Mouse (Mus musculus) heart, postnatal 0 days (tissue): ENCODE measurements at regions not wholly inside any gene's neighbourhood (a gene's known extent, or its start where the extent isn't known, plus 50 kb on each side); places are given as distances from the start of the nearest gene placed in this dataset.

Experiments
- CTCF ChIP-seq: IDR thresholded peaks from 2 replicates; pipeline ENCODE4 v1.5.1; 2016; ENCODE audit warnings: antibody characterized with exemption, control low read depth, low read depth
- EP300 ChIP-seq: IDR thresholded peaks from 2 replicates; pipeline ENCODE4 v1.6.1; 2016; ENCODE audit warnings: antibody characterized with exemption, low read depth

- TF ChIP-seq CTCF (no peak), EP300 (no peak)
These were observed 58.0 kb upstream of the Aldh1b1 start for GRCm38 (mm10) chr4:45740779-45741365.
